Mouse (Mus musculus): ENCODE measurements around the gene Mob2.

- TF ChIP-seq MXI1 (IDR thresholded peaks at IDR 0.05; ENCODE audit: low read depth, low read length), result no peak
- no peak for TF ChIP-seq MAZ (IDR thresholded peaks at IDR 0.05; ENCODE audit: low read depth, low read length)
Measured at GRCm38 (mm10) chr7:142045932-142046331, 14.9 kb downstream of the Mob2 start.
